Mouse (Mus musculus) kidney, postnatal 0 days (tissue): Measurements from ENCODE around the gene Aass. TPM values are rescaled to one million over a fixed set of nuclear protein-coding genes. Genes with fewer than 3 reads are reported as not detected.
A peak's percentile ranks its signal among the peaks of the same experiment; 100 is the strongest.
"Not testable (repeated sequence)": the region's sequence is repeated elsewhere in the genome, so short reads cannot be mapped to it uniquely, and the experiment has no call there.

Source experiments
- ATAC-seq: fragments of 200-750 bp; cut with Nextera tagmentation; replicated peaks from 2 replicates; pipeline ENCODE4 v1.8.0; 2017; ENCODE audit warnings: low read depth, moderate number of reproducible peaks, moderate TSS enrichment, moderate library complexity; ENCODE audit not compliant: low FRiP score
- DNase-seq: peaks from one replicate; pipeline ENCODE4 v3.0.0-alpha.2; 2016; ENCODE audit warnings: low spot score
- H3K27ac ChIP-seq: fragments of 300-500 bp; sonication (generic); 2 replicates; pipeline ENCODE4 v1.5.1; 2014; ENCODE audit warnings: mild to moderate bottlenecking
- H3K27me3 ChIP-seq: fragments of 300-500 bp; sonication (generic); 2 replicates; pipeline ENCODE4 v1.6.1; 2014; ENCODE audit warnings: low read length, mixed read lengths; ENCODE audit not compliant: insufficient read depth
- H3K36me3 ChIP-seq: fragments of 300-500 bp; sonication (generic); 2 replicates; pipeline ENCODE4 v1.6.1; 2014; ENCODE audit warnings: low read length, mixed read lengths; ENCODE audit not compliant: insufficient read depth
- H3K4me1 ChIP-seq: fragments of 300-500 bp; sonication (generic); replicated peaks from 2 replicates; pipeline ENCODE4 v1.6.1; 2014; ENCODE audit warnings: antibody characterized with exemption, low read length, mixed read lengths; ENCODE audit not compliant: insufficient read depth
- H3K4me2 ChIP-seq: fragments of 300-500 bp; sonication (generic); 2 replicates; pipeline ENCODE4 v1.6.1; 2014; ENCODE audit warnings: mild to moderate bottlenecking, low read length, moderate library complexity, mixed read lengths
- H3K4me3 ChIP-seq: fragments of 300-500 bp; sonication (generic); replicated peaks from 2 replicates; pipeline ENCODE4 v1.5.1; 2014; ENCODE audit warnings: low read depth, low read length
- H3K9ac ChIP-seq: fragments of 300-500 bp; sonication (generic); 2 replicates; pipeline ENCODE4 v1.6.1; 2014; ENCODE audit warnings: low read depth, low read length
- H3K9me3 ChIP-seq: fragments of 300-500 bp; sonication (generic); replicated peaks from 2 replicates; pipeline ENCODE4 v1.6.1; 2016; ENCODE audit warnings: low read length, inconsistent platforms, mixed read lengths
- CTCF ChIP-seq: IDR thresholded peaks from 2 replicates; pipeline ENCODE4 v1.5.1; 2016; ENCODE audit warnings: antibody characterized with exemption, low read depth, mild to moderate bottlenecking, moderate library complexity
- WGBS: fragments of 180-500 bp; shearing (Covaris S2); extraction: QIAGEN DNeasy Blood & Tissue Kit; methylation state at CpG from one replicate; pipeline ENCODE4 v1.1.7; 2014; 5-methylcytosine and 5-hydroxymethylcytosine counted together
- polyA plus RNA-seq: library from polyadenylated mRNA; unstranded; fragments of >200 nt; fragmentation: Nextera tagmentation; extraction: Ambion mirVana; gene quantifications from 2 replicates; pipeline ENCODE4 v1.2.1, GENCODE M21; 2015

Aass gene
- polyA plus RNA-seq, 1 experiment from 2014 or later: 2.4 TPM

DNA sequence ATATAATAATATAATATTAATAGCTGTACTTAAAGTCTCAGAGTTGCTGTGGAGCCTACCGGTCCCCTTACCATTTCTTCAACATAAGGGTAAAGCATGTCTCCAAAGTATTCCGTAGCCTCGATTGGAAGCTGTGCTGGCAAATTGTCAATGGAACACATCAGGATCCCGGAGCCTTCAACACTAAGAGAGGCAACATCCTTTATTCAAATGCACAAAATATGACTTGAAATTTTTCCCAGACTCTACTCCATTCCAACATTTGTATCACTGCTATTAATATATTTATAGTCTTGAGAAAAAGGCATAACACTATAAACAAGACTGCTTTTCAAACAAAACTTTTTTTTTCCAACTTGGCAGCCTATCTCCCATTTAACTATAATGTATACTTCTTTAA is 25.7 kb downstream of the Aass start:
- no peak overlapping the region for H3K4me3 ChIP-seq
- no peaks in the 10 kb centered on the region for H3K9me3 ChIP-seq
- H3K36me3 ChIP-seq: no peaks in the 10 kb centered on the region
- H3K9ac ChIP-seq: no peak overlapping the region
- H3K27me3 ChIP-seq: no peaks in the 10 kb centered on the region
- no peak overlapping the region for H3K27ac ChIP-seq
- no peak for TF ChIP-seq CTCF
- DNase-seq: no peak
- WGBS: 81% methylated on average over 4 of the region's 4 CpGs
- H3K4me2 ChIP-seq: no peak overlapping the region
- H3K4me1 ChIP-seq: no peaks in the 10 kb centered on the region
- ATAC-seq: no peak

DNA sequence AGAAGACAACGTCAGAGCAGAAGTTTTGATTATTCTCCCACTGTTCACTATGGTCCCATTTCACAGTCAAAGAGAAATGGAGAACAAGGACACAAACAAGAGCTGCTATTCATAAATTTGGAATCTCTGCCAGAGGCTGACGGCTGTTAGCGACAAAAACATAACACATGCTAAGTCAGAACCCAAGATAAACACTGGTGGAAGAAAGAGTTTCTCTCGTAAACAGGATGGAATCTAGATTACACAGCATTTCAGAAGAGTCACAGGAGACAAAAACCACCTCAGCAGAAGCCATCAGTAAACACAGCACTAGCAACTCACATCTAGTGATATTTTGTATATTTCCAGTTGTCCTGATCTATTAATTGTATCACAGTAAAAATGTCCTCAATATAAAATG is 26.4 kb downstream of the Aass start:
- TF ChIP-seq CTCF: no peak
- Histone ChIP-seq H3K9me3 (no peaks in the 10 kb centered on the region), H3K4me1 (no peaks in the 10 kb centered on the region), H3K9ac (no peak overlapping the region), H3K4me2 (no peak overlapping the region), H3K27ac (no peak overlapping the region), H3K27me3 (no peaks in the 10 kb centered on the region), H3K36me3 (no peaks in the 10 kb centered on the region), H3K4me3 (no peak overlapping the region)
- ATAC-seq (no peak), DNase-seq (no peak)
- WGBS: 57% methylated on average over 4 of the region's 4 CpGs

DNA sequence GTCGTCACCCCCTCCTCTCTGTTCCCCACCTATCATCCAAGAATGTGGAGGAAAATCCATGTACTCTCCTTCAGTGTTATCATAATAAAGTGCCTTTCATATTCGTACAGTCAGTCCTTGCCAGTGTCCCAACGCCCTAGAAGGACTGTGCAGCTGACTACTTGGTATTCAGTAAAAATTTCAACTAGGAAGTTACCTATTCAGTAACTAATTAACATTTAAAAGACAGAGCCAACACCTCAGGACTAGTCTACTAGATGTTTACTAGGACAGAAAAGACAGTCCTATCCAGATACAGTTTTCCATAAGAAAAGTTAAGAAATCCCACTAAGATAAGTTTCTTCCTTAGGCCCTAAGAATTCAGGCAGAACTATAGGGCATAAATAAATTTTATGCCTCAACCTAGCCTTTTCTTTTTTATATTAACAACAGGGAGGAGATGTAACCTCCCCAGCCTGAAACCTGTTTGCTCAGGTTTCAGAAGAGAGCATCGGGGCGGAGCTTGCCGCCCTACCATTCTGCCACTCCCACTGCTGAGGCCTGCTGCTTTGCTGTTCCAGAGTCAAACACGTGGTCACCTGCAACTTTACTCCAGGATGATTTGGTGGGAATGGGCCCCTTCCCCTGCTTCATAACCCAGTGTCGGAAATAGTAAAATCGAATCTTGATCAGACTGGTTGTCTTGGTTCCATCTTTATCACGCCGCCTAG is 42.3 kb downstream of the Aass start:
- not testable (repeated sequence) for H3K27ac ChIP-seq, H3K36me3 ChIP-seq, H3K4me3 ChIP-seq, H3K4me1 ChIP-seq, H3K4me2 ChIP-seq, ATAC-seq, H3K27me3 ChIP-seq, DNase-seq, H3K9me3 ChIP-seq, H3K9ac ChIP-seq
- 86% methylated on average over 11 of the region's 11 CpGs for WGBS

DNA sequence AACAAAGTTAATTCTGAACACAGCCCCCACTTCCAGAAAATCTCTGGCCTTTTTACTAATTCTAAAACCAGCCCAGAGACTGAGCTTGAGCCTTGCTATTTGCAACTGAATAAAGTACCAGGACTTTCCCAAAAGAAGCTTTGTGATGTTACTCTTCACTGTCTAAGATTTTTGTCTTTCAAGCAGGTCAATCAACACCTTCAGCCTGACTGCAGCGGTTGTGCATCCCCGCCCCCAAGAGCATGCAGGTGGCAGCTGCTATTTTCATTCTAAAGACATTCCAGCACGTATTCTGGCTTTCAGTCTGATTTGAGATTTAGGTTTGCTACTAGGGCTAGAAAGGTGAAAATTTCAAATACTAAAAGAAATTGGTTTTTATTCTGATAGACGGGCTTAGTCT is 43.5 kb downstream of the Aass start:
- H3K4me3 ChIP-seq, DNase-seq, ATAC-seq, H3K9me3 ChIP-seq, H3K27ac ChIP-seq, H3K4me2 ChIP-seq, H3K4me1 ChIP-seq, H3K27me3 ChIP-seq, H3K36me3 ChIP-seq, H3K9ac ChIP-seq: not testable (repeated sequence)
- WGBS: 82% methylated on average over 4 of the region's 4 CpGs

DNA sequence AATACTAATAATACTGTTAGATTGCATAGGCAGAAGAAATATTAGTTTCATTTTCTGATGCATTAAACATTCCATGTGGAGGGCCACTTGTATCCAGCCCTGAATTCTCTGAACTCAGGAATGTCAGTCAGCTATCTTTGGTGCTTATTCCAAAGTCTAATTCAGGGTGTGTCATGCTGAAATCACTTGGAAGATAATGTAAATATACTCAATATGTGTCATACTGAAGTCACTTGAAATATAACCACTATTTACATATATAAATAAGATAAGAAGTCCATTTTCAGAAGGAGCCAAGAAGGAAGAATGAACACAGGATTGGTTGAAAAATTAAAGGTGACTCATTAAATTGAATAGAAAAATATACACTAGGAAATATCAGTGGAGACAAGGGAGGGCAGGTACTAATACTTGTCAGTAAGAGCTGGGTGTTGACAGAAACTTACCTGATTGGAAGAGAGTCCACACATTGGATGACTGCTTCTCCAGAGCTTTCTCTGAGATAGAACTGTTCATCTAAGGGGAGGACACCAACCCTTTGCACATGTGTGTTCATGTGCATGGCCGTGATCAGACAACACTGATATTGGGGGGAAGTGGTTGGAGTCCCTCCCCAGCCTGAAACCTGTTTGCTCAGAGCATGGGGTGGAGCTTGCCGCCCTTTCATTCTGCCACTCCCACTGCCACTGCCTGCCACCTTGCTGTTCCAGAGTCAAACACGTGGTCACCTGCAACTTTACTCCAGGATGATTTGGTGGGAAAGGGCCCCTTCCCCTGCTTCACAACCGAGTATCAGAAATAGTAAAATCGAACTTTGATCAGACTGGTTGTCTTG is 48.0 kb downstream of the Aass start:
- no peak overlapping the region for H3K27ac ChIP-seq
- 90% methylated on average over 5 of the region's 5 CpGs for WGBS
- H3K4me3 ChIP-seq: no peak overlapping the region
- H3K9me3 ChIP-seq: no peaks in the 10 kb centered on the region
- TF ChIP-seq CTCF: no peak
- no peaks in the 10 kb centered on the region for H3K27me3 ChIP-seq
- H3K9ac ChIP-seq: no peak overlapping the region
- DNase-seq: no peak
- ATAC-seq: no peak
- no peak overlapping the region for H3K4me2 ChIP-seq
- H3K36me3 ChIP-seq: no peaks in the 10 kb centered on the region
- no peaks in the 10 kb centered on the region for H3K4me1 ChIP-seq

DNA sequence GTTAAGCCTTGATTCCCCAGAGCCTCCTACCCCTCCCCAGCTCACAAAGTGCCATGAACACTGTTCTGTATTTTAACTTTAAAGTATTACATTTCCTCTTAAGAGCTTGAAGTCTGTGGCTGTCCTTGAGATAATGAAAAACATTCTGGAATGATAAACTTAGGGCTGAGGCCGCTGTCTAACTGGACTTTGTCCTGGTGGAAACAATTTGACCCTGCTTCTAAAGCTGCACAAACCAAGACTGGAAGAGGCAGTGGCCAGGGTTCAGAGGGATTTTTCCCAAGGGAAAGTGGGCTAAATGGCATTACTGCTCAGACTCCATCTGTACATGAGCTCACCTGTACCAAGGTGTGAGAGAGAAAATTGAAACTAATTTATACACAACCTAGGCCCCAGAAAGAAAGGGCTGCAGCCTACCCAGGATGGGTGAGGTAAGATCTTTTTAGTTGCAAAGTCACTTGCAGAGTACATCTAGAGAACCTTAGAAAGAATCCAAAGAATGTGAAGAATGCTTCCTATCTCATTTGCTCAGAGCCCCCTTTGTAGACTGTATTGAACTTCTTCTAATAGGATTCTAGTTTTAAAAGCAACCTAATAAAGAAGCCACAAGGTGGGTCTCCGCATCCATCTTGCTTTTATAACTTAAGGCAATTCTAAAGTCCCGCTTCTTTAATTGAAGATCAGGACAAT is 52.6 kb downstream of the Aass start:
- H3K4me1 ChIP-seq: no peaks in the 10 kb centered on the region
- H3K27ac ChIP-seq: no peak overlapping the region
- H3K9me3 ChIP-seq: no peaks in the 10 kb centered on the region
- H3K4me3 ChIP-seq: no peak overlapping the region
- H3K27me3 ChIP-seq: no peaks in the 10 kb centered on the region
- no peak overlapping the region for H3K9ac ChIP-seq
- DNase-seq (peak; percentile 7), ATAC-seq (no peak)
- H3K4me2 ChIP-seq: no peak overlapping the region
- TF ChIP-seq CTCF: no peak
- H3K36me3 ChIP-seq: no peaks in the 10 kb centered on the region
- WGBS: 65% methylated on average over 3 of the region's 3 CpGs
